In the genomic region with DNA sequence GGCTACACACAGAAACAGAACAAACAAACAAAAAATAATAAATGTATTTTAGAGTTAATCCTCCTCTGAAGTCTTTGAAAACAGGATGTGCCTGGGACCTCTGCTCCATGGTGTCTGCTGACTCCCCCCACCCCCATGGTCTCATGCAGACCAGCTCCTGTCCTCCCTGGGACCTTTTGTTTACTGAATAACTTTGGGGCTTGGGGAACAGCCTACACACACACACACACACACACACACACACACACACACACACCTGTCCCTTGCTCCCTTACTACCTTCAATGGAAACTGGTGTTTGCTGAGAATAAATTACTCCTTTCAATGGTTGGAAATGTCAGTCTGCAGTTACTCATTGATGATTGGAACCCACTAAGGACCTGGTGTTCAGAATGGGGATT, we compare ENCODE assay signal across 15 mouse cellular contexts. TPM values are rescaled to one million over a fixed set of nuclear protein-coding genes. Genes with fewer than 3 reads are reported as not detected.
A peak's percentile ranks its signal among the peaks of the same experiment; 100 is the strongest.
DNase-seq lines count a peak whose midpoint lies in the region; ATAC-seq lines count a peak whose summit lies in the region.
"Had no signal": no experiment of that assay in that cellular context is flagged by ENCODE, and none has a peak within 500 bp of the region (broad histone marks: within the 10 kb centered on the region; RNA-seq: fewer than 3 reads in every experiment).

No protein-coding gene starts in this region.

- no peaks in the 10 kb centered on the region for H3K27me3 ChIP-seq in hindbrain, embryonic 14.5 days (ENCODE audit: control insufficient read depth, insufficient read depth, low read length)
- H3K27me3 ChIP-seq in hindbrain, embryonic 16.5 days (replicated peaks; ENCODE audit: control insufficient read depth, insufficient read depth, low read length): no peaks in the 10 kb centered on the region
- H3K27me3 ChIP-seq in embryonic facial prominence, embryonic 10.5 days (replicated peaks; ENCODE audit: low read depth, poor library complexity, severe bottlenecking): no peaks in the 10 kb centered on the region
- 0 out of 2 replicates have a peak, but pooled peaks cover 7% of the 10 kb centered on the region for H3K27me3 ChIP-seq in kidney, embryonic 15.5 days
- no peaks in the 10 kb centered on the region for H3K27me3 ChIP-seq in limb, embryonic 12.5 days
- no peaks in the 10 kb centered on the region for H3K27me3 ChIP-seq in intestine, embryonic 16.5 days (replicated peaks; ENCODE audit: control insufficient read depth, insufficient read depth, low read length)
- H3K27me3 ChIP-seq: embryonic facial prominence, embryonic 13.5 days; intestine, embryonic 15.5 days; midbrain, embryonic 15.5 days had no signal

- H3K36me3 ChIP-seq in hindbrain, embryonic 14.5 days (replicated peaks; ENCODE audit: control insufficient read depth, insufficient read depth): peaks cover 14% of the 10 kb centered on the region; the same call in 1 of the 2 replicates
- H3K36me3 ChIP-seq in hindbrain, embryonic 16.5 days (ENCODE audit: control insufficient read depth, insufficient read depth, low read length): peaks cover 5% of the 10 kb centered on the region; the same call in 1 of the 2 replicates
- H3K36me3 ChIP-seq in embryonic facial prominence, embryonic 10.5 days (replicated peaks): peaks cover 38% of the 10 kb centered on the region
- peaks cover 27% of the 10 kb centered on the region for H3K36me3 ChIP-seq in kidney, embryonic 15.5 days
- H3K36me3 ChIP-seq in limb, embryonic 12.5 days: peaks cover 24% of the 10 kb centered on the region
- peaks cover 12% of the 10 kb centered on the region for H3K36me3 ChIP-seq in intestine, embryonic 16.5 days (ENCODE audit: control insufficient read depth, insufficient read depth, low read length)

- H3K4me1 ChIP-seq in hindbrain, embryonic 14.5 days (replicated peaks; ENCODE audit: control insufficient read depth, insufficient read depth, low read length): peaks cover 26% of the 10 kb centered on the region
- peaks cover 11% of the 10 kb centered on the region for H3K4me1 ChIP-seq in hindbrain, embryonic 16.5 days (ENCODE audit: control insufficient read depth, insufficient read depth, low read depth, low read length)
- peaks cover 88% of the 10 kb centered on the region for H3K4me1 ChIP-seq in embryonic facial prominence, embryonic 10.5 days
- H3K4me1 ChIP-seq in kidney, embryonic 15.5 days: peaks cover 71% of the 10 kb centered on the region
- peaks cover 72% of the 10 kb centered on the region for H3K4me1 ChIP-seq in limb, embryonic 12.5 days (replicated peaks)
- H3K4me1 ChIP-seq in intestine, embryonic 16.5 days (ENCODE audit: control insufficient read depth, insufficient read depth, low read length): peaks cover 31% of the 10 kb centered on the region

- no peak for ATAC-seq in hindbrain, embryonic 14.5 days (ENCODE audit: low FRiP score)
- no peak for ATAC-seq in hindbrain, embryonic 16.5 days
- ATAC-seq in kidney, embryonic 15.5 days (replicated peaks; ENCODE audit: low FRiP score): peak; percentile 30; the same call in 1 of the 2 replicates
- no peak for ATAC-seq in limb, embryonic 12.5 days (ENCODE audit: insufficient number of reproducible peaks, insufficient read depth, low FRiP score, low TSS enrichment, low read depth)
- ATAC-seq in intestine, embryonic 16.5 days: no peak
- ATAC-seq in monocyte, adult 5-6 weeks (replicated peaks; ENCODE audit: insufficient number of reproducible peaks, low FRiP score, low TSS enrichment, poor library complexity, severe bottlenecking): no peak
- ATAC-seq: midbrain, embryonic 15.5 days had no signal

- H3K9me3 ChIP-seq in hindbrain, embryonic 14.5 days (ENCODE audit: control insufficient read depth, low read length): no peaks in the 10 kb centered on the region
- no peaks in the 10 kb centered on the region for H3K9me3 ChIP-seq in hindbrain, embryonic 16.5 days (ENCODE audit: control insufficient read depth, low read length)
- H3K9me3 ChIP-seq in embryonic facial prominence, embryonic 10.5 days: no peaks in the 10 kb centered on the region
- H3K9me3 ChIP-seq in kidney, embryonic 15.5 days (replicated peaks): no peaks in the 10 kb centered on the region
- no peaks in the 10 kb centered on the region for H3K9me3 ChIP-seq in limb, embryonic 12.5 days
- no peaks in the 10 kb centered on the region for H3K9me3 ChIP-seq in intestine, embryonic 16.5 days (ENCODE audit: control insufficient read depth, low read length)
- H3K9me3 ChIP-seq: embryonic facial prominence, embryonic 13.5 days; G1E; intestine, embryonic 15.5 days; midbrain, embryonic 15.5 days had no signal

- DNase-seq in hindbrain, embryonic 14.5 days (ENCODE audit: low spot score): no peak
- DNase-seq in embryonic facial prominence, embryonic 10.5 days (ENCODE audit: low spot score): no peak
- DNase-seq: adrenal gland, postnatal 25 days; heart, postnatal 14 days; thymus, postnatal 36 days had no signal

- no peak overlapping the region for H3K9ac ChIP-seq in hindbrain, embryonic 14.5 days
- no peak overlapping the region for H3K9ac ChIP-seq in hindbrain, embryonic 16.5 days (ENCODE audit: low read depth, low read length)
- H3K9ac ChIP-seq in kidney, embryonic 15.5 days: no peak overlapping the region
- no peak overlapping the region for H3K9ac ChIP-seq in limb, embryonic 12.5 days (replicated peaks)
- H3K9ac ChIP-seq in intestine, embryonic 16.5 days (ENCODE audit: low read depth, low read length): no peak overlapping the region
- H3K9ac ChIP-seq: embryonic facial prominence, embryonic 13.5 days; intestine, embryonic 15.5 days; liver, embryonic 14.5 days; midbrain, embryonic 15.5 days had no signal

- H3K4me3 ChIP-seq in hindbrain, embryonic 14.5 days (replicated peaks; ENCODE audit: low read length): no peak overlapping the region
- H3K4me3 ChIP-seq in hindbrain, embryonic 16.5 days (ENCODE audit: low read length): no peak overlapping the region
- 0 out of 2 replicates have a peak overlapping the region, but pooled peaks have one; percentile 16 for H3K4me3 ChIP-seq in embryonic facial prominence, embryonic 10.5 days
- no peak overlapping the region for H3K4me3 ChIP-seq in kidney, embryonic 15.5 days (replicated peaks)
- no peak overlapping the region for H3K4me3 ChIP-seq in limb, embryonic 12.5 days (replicated peaks)
- H3K4me3 ChIP-seq in intestine, embryonic 16.5 days (ENCODE audit: low read length): no peak overlapping the region
- H3K4me3 ChIP-seq: embryonic facial prominence, embryonic 13.5 days; intestine, embryonic 15.5 days; midbrain, embryonic 15.5 days had no signal

- 0 out of 2 replicates have a peak overlapping the region, but pooled peaks have one; percentile 4 for H3K27ac ChIP-seq in hindbrain, embryonic 14.5 days
- H3K27ac ChIP-seq in hindbrain, embryonic 16.5 days (ENCODE audit: low read depth, low read length): no peak overlapping the region
- H3K27ac ChIP-seq in embryonic facial prominence, embryonic 10.5 days (replicated peaks): peak overlapping the region; percentile 81
- peak overlapping the region; percentile 91 for H3K27ac ChIP-seq in kidney, embryonic 15.5 days
- peak overlapping the region; percentile 50 for H3K27ac ChIP-seq in limb, embryonic 12.5 days
- H3K27ac ChIP-seq in intestine, embryonic 16.5 days (ENCODE audit: low read length): no peak overlapping the region
- H3K27ac ChIP-seq: liver, embryonic 14.5 days had no signal

- H3K4me2 ChIP-seq in hindbrain, embryonic 14.5 days (replicated peaks): no peak overlapping the region
- no peak overlapping the region for H3K4me2 ChIP-seq in hindbrain, embryonic 16.5 days (ENCODE audit: low read length)
- H3K4me2 ChIP-seq in kidney, embryonic 15.5 days: no peak overlapping the region
- no peak overlapping the region for H3K4me2 ChIP-seq in limb, embryonic 12.5 days
- H3K4me2 ChIP-seq in intestine, embryonic 16.5 days (ENCODE audit: low read depth, low read length): no peak overlapping the region
- H3K4me2 ChIP-seq: embryonic facial prominence, embryonic 13.5 days; intestine, embryonic 15.5 days; midbrain, embryonic 15.5 days had no signal

RNA-seq across cellular contexts. Expression of a gene that starts 15.8 kb away (rescaled TPM):
- 4.1 and 5.1 TPM in 2 replicates for polyA plus RNA-seq in hindbrain, embryonic 14.5 days (2014; fragmentation: Nextera tagmentation; extraction: Ambion mirVana)
- 4.3 and 4.8 TPM in 2 replicates for polyA plus RNA-seq in hindbrain, embryonic 16.5 days (2015; fragmentation: Nextera tagmentation; extraction: Ambion mirVana)
- 7.1 and 8.4 TPM in 2 replicates for polyA plus RNA-seq in embryonic facial prominence, embryonic 10.5 days (2016; fragmentation: Nextera tagmentation; extraction: Ambion mirVana)
- polyA plus RNA-seq in kidney, embryonic 15.5 days (2015; fragmentation: Nextera tagmentation; extraction: Ambion mirVana): 3.8 and 4.7 TPM in 2 replicates
- 3.9 TPM in 2 replicates for polyA plus RNA-seq in limb, embryonic 12.5 days (2016; fragmentation: Nextera tagmentation; extraction: Ambion mirVana)
- polyA plus RNA-seq in intestine, embryonic 16.5 days (2015; fragmentation: Nextera tagmentation; extraction: Ambion mirVana): 2.5 TPM in 2 replicates
- total RNA-seq in monocyte, adult 5-6 weeks (2017): 6.7 to 45.7 TPM (median 7.8 TPM) in 3 replicates

RNA-seq across cellular contexts. Expression of a gene that starts 24.0 kb away (rescaled TPM):
- polyA plus RNA-seq in hindbrain, embryonic 14.5 days (2014; fragmentation: Nextera tagmentation; extraction: Ambion mirVana): 56.3 and 56.7 TPM in 2 replicates
- 94.4 and 95.3 TPM in 2 replicates for polyA plus RNA-seq in hindbrain, embryonic 16.5 days (2015; fragmentation: Nextera tagmentation; extraction: Ambion mirVana)
- polyA plus RNA-seq in embryonic facial prominence, embryonic 10.5 days (2016; fragmentation: Nextera tagmentation; extraction: Ambion mirVana): 113 TPM in 2 replicates
- polyA plus RNA-seq in kidney, embryonic 15.5 days (2015; fragmentation: Nextera tagmentation; extraction: Ambion mirVana): 127 and 132 TPM in 2 replicates
- polyA plus RNA-seq in limb, embryonic 12.5 days (2016; fragmentation: Nextera tagmentation; extraction: Ambion mirVana): 106 and 111 TPM in 2 replicates
- 152 and 165 TPM in 2 replicates for polyA plus RNA-seq in intestine, embryonic 16.5 days (2015; fragmentation: Nextera tagmentation; extraction: Ambion mirVana)
- 27.7 to 36.4 TPM (median 29.5 TPM) in 3 replicates for total RNA-seq in monocyte, adult 5-6 weeks (2017)

RNA-seq across cellular contexts. Expression of a gene that starts 48.4 kb away (rescaled TPM):
- polyA plus RNA-seq in hindbrain, embryonic 14.5 days (2014; fragmentation: Nextera tagmentation; extraction: Ambion mirVana): 3.4 and 4.2 TPM in 2 replicates
- polyA plus RNA-seq in hindbrain, embryonic 16.5 days (2015; fragmentation: Nextera tagmentation; extraction: Ambion mirVana): 6.0 and 6.4 TPM in 2 replicates
- 0.89 and 1.5 TPM in 2 replicates for polyA plus RNA-seq in embryonic facial prominence, embryonic 10.5 days (2016; fragmentation: Nextera tagmentation; extraction: Ambion mirVana)
- 0.45 and 1.1 TPM in 2 replicates for polyA plus RNA-seq in kidney, embryonic 15.5 days (2015; fragmentation: Nextera tagmentation; extraction: Ambion mirVana)
- 0.26 and 0.42 TPM in 2 replicates for polyA plus RNA-seq in limb, embryonic 12.5 days (2016; fragmentation: Nextera tagmentation; extraction: Ambion mirVana)
- polyA plus RNA-seq in intestine, embryonic 16.5 days (2015; fragmentation: Nextera tagmentation; extraction: Ambion mirVana): 0.95 and 1.2 TPM in 2 replicates
- total RNA-seq in monocyte, adult 5-6 weeks (2017): 0.78 TPM in 1 of 3 replicates, not detected in the others
- total RNA-seq: G1E had no signal
- polyA plus RNA-seq: G1E had no signal

Comparison
In these comparisons a context has a peak if more than half of its experiments do, and no peak if none do; other contexts are left out.
1. H3K27ac ChIP-seq: peak in hindbrain, embryonic 14.5 days (single experiment), embryonic facial prominence, embryonic 10.5 days (single experiment), kidney, embryonic 15.5 days (single experiment) and limb, embryonic 12.5 days (single experiment); none in hindbrain, embryonic 16.5 days (single experiment) and intestine, embryonic 16.5 days (single experiment).